Mouse (Mus musculus): Measurements from ENCODE around the gene Apln.

Gene Apln

DNA sequence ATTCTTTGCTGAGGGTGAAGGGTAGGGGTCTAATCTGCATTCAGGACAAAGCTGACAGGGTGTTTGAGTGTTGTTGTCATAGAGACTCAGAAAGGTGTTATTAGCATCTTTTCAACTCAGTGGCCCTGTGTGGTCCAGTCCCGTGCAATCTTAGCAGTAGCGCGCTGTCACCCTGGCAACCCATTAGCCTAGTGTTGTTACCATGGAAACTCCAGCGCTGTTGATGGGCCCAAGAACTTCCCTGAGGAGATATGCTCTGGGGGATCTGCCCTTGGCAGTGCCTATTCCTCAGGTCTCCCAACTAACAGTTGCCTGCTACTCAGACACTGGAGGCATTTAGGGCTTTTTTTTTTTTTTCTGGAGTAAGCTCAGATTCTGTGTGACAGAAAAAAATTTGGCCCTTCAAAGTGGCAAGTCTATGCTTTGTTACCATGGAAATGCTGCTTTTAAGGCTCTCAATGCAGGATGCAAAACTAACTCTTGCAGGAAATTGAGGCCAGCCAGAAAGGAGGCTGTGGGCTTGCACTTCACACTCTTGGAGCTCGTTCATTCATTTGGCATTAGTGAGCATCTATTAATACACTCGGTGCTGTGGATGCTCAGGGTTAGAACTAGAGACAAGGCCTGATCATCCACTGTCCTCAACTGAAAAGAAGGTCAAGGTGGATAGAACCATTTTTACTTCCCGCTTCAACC, 17.6 kb downstream of the Apln start:
- no peak for DNase-seq (ENCODE audit: low spot score)

DNA sequence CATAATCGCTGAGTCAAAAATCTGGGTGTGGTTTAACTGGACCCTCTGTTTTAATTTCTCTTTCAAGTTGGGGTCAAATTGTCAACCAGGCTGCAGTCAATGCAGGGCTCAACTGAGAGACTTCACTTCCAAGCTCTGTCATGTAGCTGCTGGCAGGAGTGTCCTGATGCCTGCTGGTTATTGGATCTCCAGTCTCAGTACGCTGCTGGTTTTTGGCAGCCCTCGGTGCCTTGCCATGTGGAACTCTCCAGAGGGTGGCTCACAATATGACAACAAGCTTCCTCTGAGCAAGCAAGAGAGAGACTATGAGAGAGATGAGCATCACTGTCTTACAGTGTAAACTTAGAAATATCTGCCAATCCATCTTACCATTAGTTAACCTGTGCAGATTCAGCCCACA, 23.0 kb downstream of the Apln start:
- DNase-seq (ENCODE audit: low spot score), result no peak

DNA sequence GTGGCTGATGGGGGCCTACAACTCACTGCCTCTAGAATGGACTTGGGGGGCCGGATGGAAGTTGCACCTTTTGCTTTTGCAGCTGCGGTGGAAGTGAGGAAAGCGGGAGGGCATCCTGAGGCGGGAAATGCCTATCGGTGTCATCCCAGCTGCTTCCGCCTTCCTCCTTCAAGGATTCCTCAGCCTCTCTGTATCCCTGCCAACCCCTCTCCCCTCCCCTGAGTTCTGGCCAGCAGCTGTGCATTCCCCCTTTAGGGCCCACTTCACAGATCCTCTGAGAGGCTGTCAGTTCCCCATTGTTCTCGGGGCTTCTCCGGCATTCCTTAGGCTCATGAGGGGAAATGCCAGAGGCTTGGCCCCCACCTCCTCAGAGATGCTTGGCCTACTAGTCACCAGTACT, 28.6 kb downstream of the Apln start:
- no peak for DNase-seq (ENCODE audit: low spot score)

DNA sequence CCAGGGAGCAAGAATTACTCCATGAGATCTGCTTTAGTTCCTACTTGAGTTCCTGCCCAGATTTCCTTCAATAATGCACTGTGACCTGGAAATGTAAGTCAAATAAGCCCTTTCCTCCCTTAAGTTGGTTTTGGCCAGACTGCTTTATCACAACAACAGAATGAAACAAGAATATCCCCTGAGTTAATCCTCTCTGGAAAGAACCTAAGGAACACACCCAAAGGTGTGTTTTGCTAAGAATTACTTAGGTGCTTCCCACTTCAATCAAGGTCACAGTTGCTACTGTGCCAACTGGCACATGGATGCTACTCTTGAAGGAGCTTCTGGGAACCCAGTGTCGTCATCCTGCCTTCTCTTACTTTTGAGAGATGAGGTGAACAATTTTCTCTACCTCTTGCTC, 29.9 kb downstream of the Apln start:
- DNase-seq (ENCODE audit: low spot score), result no peak

DNA sequence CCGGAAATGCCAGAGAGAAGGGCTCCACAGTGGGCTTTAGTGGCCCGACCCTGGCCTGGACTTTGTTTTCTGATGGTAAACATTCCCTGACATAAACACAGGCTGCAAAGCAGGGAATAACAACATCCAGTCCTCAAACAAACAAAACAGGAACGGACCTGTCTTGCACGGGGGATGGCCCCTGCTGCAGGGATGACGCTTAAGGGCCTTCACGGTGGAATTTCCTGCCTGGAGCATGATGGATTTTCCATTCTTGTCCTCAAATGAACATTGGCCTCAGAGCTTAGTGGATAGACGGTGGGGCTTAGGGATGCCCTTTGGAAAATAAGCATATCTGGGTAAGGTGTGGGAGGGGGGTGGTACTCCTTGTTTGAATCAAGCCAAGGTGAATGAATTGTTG, 33.5 kb downstream of the Apln start:
- no peak for DNase-seq (ENCODE audit: low spot score)

DNA sequence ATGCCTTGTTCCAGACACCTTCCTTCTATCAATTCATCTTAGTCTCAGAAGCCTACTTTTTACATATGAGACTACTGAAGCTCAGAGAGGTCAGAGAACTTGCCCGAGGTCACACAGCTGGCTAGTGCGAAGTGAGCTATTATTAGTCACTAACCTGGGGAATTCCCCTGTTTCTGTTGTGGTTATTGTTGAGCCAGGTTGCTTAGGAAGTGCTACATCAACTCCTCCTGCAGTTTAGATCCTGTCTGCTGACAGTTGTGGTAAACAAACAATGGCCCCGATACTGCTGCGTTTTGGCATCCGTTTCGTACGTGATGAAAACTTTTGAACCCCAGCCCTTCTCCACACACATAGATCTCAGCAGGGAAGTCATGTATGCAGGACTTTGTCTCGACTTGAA, 36.2 kb downstream of the Apln start:
- no peak for DNase-seq (ENCODE audit: low spot score)

DNA sequence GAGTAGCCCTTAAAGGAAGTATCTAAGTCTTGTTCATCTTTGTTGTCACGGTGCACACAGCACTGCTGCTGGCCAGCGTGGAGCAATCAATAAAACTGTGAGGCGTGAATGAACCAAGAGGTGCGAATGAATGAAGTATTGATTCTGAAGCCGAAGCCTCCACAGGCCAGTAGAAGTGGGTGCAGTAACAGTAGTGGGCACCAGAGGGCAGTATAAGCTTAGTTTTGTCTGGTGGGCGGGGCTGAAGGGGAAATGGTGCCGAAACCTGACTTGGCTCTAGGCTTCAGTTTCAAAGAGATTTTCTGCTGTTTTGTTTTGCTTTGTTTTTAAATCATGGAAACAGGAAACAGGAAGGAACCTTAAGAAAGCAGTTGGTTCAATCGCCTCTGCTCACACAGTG, 42.0 kb downstream of the Apln start:
- peak; percentile 62 for DNase-seq (ENCODE audit: low spot score)

DNA sequence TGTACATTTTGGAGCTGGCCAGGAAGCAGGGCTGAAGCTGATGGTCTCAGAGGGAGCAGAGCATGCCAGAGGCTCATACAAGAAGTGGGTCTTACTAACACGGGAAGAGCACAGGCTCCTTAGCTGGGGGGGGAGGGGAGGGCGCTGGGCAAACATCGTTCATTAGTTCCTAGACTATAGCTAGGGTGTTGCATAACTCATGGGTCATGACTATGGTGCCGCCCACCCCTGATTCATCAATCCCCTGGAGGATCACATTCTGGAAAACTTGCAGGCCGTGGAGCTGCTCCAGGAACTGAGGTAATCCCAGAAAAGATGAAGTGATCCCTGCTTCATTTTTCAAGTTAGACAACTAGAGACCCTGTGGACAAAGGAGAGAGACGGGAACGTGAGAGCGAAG, 46.6 kb downstream of the Apln start:
- DNase-seq (ENCODE audit: low spot score), result no peak

DNA sequence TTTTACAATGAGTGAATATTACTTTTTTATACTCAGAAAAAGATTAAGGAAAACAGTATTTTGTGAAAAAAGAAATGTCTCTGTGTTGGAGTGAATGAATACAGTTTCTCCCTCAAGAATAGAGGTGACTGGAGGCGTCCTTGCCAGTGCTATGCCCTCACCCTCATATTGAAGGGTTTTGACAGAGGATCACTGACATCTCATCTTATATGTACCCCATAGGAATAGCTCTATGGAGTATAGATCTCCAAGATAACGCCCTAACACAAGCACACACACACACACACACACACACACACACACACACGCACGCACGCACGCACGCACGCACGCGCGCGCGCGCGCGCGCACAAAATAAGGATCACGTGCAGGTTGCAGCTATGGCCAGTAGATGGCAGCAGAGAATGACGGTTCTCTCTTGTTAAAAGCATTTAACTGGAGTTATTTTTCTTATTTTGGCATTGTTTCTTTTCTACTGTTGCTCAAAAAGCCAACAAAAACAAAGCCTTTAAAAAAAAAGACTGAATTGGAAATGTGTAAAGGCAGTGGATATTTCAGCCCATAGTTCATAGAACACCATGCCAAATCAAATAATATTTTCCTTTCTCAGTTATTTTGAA, 49.5 kb downstream of the Apln start:
- DNase-seq (ENCODE audit: low spot score), result no peak

DNA sequence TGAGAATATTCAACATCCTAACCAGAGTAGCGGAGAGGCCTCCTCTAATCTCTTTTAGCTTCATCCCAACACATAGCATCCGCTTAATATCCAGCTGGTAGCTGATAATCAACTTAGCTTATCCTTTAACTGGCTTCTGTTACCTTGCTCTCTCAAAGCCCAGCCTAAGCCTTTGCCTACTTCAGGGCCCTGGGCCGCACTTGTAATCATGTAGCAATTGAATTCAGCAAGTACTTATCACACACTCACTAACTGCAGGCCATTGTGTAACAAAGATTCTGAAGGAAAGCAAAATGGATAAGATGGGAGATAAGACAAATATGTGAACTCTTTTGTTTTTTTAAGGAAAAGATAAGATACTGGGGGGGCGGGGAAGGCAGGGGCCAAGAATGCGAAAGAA, 57.6 kb downstream of the Apln start:
- no peak for DNase-seq (ENCODE audit: low spot score)

DNA sequence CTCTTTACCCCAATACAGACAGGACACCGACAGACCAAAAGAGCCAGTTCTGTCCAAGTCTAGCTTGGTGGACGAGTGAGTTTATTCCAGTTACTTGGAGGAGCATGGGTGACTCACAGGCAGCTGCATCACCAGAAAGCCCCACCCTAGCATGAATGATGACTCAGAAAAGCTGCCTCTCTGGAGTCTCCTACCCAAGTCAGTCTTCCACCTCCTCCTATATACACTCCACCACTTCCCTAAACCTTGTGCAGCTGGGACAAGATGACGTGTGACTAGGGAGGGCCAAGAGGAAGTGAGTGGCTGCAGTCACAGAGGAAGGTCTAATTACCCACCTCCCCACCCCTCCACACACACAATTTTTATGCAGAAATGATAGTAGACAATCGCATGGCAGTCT, 58.1 kb downstream of the Apln start:
- DNase-seq (ENCODE audit: low spot score), result peak; percentile 39

Data from MN1 (cell line).